Mouse (Mus musculus) cerebellum, adult 11 months (tissue): ENCODE measurements at regions not wholly inside any gene's neighbourhood (a gene's known extent, or its start where the extent isn't known, plus 50 kb on each side); places are given as distances from the start of the nearest gene placed in this dataset.

Source experiments
- DNase-seq: peaks from one replicate; pipeline ENCODE4 v3.0.0; 2022

GRCm38 (mm10) chr2:137409611-137410010 lies 293.2 kb upstream of the Jag1 start:
- DNase-seq: no peak

DNA sequence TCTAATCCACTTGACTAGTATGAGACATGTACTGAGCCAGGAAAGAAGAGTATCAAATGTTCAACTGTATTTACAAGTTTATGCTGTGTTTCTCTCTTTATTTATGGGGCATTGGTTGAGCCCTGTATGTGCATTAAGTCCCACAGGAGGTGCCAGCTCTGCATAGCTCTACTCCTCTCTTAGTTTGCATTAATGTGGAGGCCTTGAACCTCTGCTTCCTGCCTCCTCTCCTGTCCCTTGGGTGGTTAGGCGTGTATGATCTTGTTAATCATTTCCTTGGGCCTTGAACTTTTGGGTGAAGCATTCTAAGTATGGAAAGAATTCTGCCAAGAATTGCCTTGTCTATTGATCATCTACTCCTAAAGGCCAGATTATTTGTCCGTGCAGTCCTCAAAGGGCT lies 291.9 kb upstream of the Jag1 start:
- DNase-seq: no peak

GRCm38 (mm10) chr2:137393486-137393885 lies 277.0 kb upstream of the Jag1 start:
- DNase-seq: no peak

DNA sequence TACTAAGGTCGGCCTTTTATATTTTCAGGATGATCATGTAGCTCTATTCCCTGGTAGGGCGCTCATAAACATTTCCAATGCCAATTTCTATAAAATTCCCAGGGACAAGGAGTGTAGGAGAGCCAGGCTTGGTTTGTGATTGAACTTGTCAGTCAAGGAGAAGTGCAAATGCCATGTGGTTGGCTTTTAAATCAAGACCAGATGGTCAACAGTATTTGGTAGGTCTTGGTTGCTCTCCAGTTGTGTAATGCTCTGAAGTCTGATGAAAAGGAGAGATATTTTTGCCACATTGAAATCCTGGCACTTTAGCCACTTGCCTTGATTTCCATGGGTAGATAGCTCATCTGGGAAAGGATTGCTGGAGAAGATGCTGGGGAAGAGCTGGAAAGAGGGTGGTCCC lies 263.4 kb upstream of the Jag1 start:
- DNase-seq: no peak

- no peak for DNase-seq
Measured at GRCm38 (mm10) chr2:137375346-137375745, 258.9 kb upstream of the Jag1 start.

GRCm38 (mm10) chr2:137371062-137371461 lies 254.6 kb upstream of the Jag1 start:
- no peak for DNase-seq

DNA sequence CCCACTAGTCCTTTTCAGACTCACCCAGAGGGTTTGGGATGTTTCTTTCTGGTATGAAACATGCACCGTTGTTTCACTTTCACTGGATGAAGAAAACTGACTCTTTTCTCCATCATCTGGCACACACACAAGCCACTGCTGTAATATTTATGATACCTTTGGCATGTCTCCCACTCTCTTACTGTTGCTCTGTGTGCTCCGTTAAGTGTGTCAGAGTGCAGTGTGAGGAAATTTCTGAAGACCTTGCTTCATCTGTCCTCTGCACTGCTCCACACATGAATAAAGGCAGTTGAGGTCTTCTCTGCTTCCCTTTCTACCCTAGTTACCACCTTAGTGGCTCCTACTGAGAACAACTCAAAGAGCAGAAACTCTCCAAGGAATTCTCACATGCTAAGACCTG lies 246.6 kb upstream of the Jag1 start:
- no peak for DNase-seq

GRCm38 (mm10) chr2:137357181-137357738 lies 240.8 kb upstream of the Jag1 start:
- DNase-seq: no peak

DNA sequence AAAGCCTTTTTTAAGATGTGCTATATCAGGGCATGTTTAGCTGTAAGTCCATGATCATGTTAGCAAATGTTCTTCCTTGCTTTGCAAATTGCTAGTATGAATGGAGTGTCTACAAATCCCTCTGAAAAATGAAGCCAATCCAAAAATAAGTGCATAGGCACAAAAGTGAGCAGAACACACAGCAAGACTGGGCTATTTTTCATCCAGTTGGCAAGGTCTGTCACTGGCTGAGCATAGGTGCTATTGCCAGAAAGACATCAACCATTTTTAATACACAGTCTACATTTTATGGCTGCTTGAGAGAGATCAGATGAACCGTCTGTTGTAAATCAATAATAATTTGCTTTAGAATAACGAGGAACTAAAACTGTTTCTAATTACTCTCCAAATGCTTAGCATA lies 227.3 kb upstream of the Jag1 start:
- DNase-seq: no peak

GRCm38 (mm10) chr2:137329995-137330394 lies 213.6 kb upstream of the Jag1 start:
- no peak for DNase-seq

GRCm38 (mm10) chr2:137323445-137323844 lies 207.0 kb upstream of the Jag1 start:
- DNase-seq: no peak

DNA sequence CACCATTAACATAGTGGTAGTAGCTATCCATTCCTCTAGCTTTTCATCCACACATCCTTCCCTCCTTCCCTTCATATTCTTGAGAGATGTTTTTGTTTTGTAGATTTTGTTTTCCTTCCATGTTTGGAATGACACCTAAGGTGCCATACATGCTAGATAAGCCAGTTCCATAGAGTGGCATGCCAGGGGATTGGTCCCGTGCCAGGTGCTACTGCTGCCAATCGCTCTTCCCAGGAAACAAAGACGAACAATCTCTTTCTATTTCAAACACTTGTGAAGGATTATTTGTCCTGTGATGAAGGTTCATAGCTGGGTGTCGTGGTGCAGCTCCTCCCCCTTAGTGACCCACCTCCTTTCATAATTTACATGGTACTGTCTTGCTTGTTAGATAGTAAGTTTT lies 194.1 kb upstream of the Jag1 start:
- no peak for DNase-seq

DNA sequence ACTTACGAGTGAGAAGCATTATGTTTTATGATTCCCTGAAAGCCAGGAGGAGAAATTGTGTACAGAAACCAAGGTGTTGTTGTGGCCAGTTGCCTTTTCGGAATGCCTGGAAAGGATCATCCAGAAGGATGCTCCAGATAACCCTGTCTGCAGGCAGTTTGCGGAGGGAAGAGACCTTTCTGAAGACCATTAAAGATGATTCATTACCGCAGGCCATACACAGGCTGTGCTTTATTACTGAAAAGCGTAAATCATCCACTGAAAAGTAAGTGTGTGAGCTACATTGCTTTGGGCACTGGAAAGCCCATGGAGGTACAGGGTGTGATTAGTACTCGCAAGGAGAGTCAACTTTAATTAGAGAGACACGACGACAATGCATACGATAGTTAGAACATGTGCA lies 191.7 kb upstream of the Jag1 start:
- DNase-seq: no peak

- no peak for DNase-seq
Measured at GRCm38 (mm10) chr2:137301474-137302267, 185.2 kb upstream of the Jag1 start.

- DNase-seq: no peak
Measured at GRCm38 (mm10) chr2:137289231-137289630, 172.8 kb upstream of the Jag1 start.

DNA sequence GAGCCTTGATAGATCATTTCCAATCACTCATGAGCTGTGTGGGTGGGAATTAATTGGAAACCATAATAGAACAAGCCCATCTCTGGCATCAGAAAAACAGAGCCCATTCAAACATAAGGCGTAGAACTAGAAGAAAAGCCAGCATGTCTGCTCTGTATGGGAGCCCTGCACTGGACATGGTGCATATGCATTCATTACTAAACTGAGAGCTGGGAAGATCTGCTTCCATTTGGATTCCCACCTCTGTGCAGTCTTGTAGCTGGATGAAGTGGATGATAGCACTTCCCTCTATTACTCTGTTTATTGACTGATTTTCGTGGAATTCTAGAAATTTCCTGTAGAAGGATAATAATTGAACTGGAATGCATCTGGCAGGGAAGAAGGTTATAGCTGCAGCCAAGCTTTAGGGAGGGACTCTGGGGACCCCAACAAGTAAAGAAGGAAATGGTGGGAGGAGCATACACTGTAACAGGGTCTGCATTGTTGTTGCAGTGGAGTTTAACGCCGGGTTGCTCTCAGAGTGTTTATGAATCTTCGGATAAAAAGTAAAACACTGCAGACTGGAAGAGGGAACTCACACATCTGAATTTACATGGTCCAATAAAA lies 155.2 kb upstream of the Jag1 start:
- no peak for DNase-seq

DNA sequence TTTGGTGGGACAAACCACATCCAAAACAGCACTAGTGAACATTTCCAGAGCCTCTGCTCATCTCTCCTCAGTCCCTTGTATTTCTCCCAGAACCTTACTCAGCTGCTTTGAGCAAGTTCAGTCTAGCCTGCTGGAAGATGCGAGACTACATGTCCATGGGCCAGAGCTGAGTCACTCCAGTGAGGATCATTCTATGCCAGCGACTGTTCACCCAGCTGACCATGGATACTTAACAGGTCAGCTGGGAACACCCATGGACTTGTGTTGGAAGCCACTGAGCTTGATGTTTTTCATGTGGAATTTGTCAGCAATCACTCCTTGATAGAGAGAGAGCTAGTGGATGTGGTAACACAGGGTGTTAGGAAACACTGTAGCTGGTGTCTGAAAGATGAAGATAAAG lies 146.5 kb upstream of the Jag1 start:
- DNase-seq: no peak

- DNase-seq: no peak
Measured at GRCm38 (mm10) chr2:137257847-137258515, 141.5 kb upstream of the Jag1 start.

DNA sequence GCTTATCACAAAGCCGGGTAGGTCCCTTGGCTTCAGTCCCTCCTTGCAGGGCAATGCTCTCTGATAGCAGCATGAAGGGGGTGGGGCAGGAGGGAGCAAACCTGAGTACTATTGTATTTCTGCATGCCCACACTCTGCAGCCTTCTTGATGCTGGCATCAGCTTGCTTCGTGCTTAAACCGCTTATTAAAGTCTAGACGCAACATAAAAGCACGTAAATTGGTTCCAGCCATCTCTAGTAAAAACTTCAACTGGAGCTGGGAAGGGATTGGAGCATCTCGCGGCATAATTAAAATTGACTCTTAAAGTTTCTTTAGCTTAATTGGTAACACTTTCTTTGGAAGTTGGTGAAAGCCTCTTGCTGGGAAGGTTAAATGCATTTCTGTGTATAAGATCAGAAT lies 131.5 kb upstream of the Jag1 start:
- DNase-seq: no peak

- no peak for DNase-seq
Measured at GRCm38 (mm10) chr2:137244370-137244769, 127.9 kb upstream of the Jag1 start.

- DNase-seq: no peak
Measured at GRCm38 (mm10) chr2:137243914-137244313, 127.5 kb upstream of the Jag1 start.

- DNase-seq: no peak
Measured at GRCm38 (mm10) chr2:137236961-137237360, 120.5 kb upstream of the Jag1 start.

DNA sequence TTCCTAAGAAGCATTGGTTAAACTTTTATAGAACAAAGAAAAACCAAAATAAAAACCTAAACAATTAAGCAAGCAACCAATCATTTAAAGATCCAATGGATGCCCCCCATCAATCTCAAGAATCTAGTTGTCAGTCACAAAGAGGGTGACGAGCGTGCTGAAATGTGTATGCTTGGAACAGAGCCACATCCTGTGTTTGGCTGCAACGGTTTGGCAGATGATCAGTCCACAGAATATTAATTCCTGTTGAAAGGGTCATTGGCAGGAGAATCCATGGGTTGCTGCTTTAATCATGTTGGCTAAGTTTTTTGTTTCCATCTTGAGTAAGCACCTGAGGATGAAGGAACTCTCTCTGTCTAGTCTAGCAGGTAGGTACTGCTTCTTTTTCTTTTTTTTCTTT lies 117.5 kb upstream of the Jag1 start:
- no peak for DNase-seq

DNA sequence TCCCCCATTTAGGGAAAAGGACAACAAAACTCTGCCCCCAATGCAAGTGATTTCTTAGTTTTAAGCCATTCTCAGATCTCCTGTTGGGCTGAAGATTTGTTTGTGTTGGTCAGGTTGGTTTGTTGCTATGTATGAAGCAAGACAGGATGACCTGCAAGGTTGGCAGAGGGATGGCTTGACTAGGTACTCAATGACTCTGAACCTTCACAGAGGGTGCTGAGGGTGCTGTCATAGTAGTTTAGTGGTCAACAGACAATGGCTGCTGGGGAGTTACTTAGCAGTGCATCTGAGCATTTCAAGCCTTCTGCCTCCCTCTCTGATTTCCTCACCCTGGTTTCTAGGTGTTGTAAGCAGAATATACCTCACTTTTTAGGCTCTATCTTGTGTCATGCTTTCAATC lies 114.7 kb upstream of the Jag1 start:
- no peak for DNase-seq
